Mouse (Mus musculus) G1E (cell line): ENCODE measurements at regions not wholly inside any gene's neighbourhood (a gene's known extent, or its start where the extent isn't known, plus 50 kb on each side); places are given as distances from the start of the nearest gene placed in this dataset.

Experiments
- CTCF ChIP-seq: IDR thresholded peaks from 2 replicates; pipeline ENCODE4 v1.5.1; 2012; ENCODE audit warnings: low read depth, low read length, inconsistent platforms, mixed read lengths
- GATA1 ChIP-seq: IDR thresholded peaks from 2 replicates; pipeline ENCODE4 v1.6.1; 2012; ENCODE audit warnings: borderline replicate concordance, low read length, inconsistent platforms, mixed read lengths
- GATA2 ChIP-seq: IDR thresholded peaks from 2 replicates; pipeline ENCODE4 v1.6.1; 2012; ENCODE audit warnings: low read depth, low read length, inconsistent platforms, borderline replicate concordance
- POLR2AphosphoS5 ChIP-seq: IDR thresholded peaks from 2 replicates; pipeline ENCODE4 v1.6.1; 2012; ENCODE audit warnings: low read depth, low read length, inconsistent platforms; ENCODE audit not compliant: insufficient replicate concordance
- TAL1 ChIP-seq: conservative IDR thresholded peaks from 2 replicates; pipeline ENCODE4 v1.6.1; 2012; ENCODE audit warnings: low read depth, low read length, inconsistent platforms, mixed read lengths

DNA sequence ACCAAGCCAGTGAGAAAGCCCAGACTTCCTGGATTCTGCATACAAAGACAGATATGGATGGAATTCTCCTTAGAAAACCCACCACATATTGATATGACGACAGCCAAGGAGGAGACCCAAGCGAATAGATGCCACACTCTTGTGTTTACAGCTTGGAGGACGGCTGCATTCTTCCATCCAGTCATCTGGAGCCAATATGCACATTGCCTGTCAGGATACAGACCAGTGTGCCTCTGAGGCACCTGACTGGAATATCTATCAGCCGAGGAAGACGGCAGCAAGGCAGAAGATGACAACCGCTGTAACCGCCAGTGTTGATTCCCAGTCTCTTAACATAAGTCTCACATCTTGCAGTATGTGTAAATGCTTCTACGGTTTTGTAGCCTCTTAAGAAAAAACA is 105.3 kb downstream of the Tsen15 start:
- no peak for TF ChIP-seq TAL1
- no peak for TF ChIP-seq CTCF
- TF ChIP-seq GATA1 = no peak
- TF ChIP-seq GATA2 = no peak
- TF ChIP-seq POLR2AphosphoS5 = no peak
